Mouse (Mus musculus): Measurements from ENCODE around the gene Lrfn2.
A peak's percentile ranks its signal among the peaks of the same experiment; 100 is the strongest.

Lrfn2 gene

DNA sequence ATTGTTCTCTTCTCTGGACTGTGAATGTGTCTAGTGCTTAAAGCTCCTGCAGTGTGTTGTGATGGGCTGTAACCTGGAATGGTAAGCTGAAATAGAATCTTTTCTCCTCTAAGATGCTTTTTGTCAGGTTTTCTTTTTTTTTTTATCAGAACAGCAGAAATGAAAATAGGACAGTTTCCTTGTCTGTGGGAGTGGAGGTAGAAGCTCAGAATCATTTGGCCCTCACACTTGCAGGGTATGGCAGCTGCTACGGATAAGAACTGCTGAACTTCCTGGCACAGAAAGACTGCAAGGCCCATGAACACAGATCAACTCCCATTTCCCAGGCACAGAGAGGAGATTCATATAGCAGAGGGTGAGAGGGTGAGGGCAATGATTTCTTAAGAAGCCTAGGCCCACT, 19.1 kb downstream of the Lrfn2 start:
- Histone ChIP-seq H3K4me3 (replicated peaks; ENCODE audit: low read length) (no peak overlapping the region), H3K4me1 (replicated peaks; ENCODE audit: low read depth, low read length) (no peaks in the 10 kb centered on the region), H3K36me3 (ENCODE audit: insufficient read depth, low read length) (peaks cover 20% of the 10 kb centered on the region), H3K9me3 (ENCODE audit: low read length) (no peaks in the 10 kb centered on the region), H3K27me3 (ENCODE audit: insufficient read depth, low read length) (peaks cover 14% of the 10 kb centered on the region)
- TF ChIP-seq CTCF (conservative IDR thresholded peaks at IDR 0.05; ENCODE audit: low read length) (no peak), POU5F1 (IDR thresholded peaks at IDR 0.05; ENCODE audit: borderline replicate concordance, low read length) (no peak), NANOG (IDR thresholded peaks at IDR 0.05; ENCODE audit: borderline replicate concordance, low read length) (no peak)

DNA sequence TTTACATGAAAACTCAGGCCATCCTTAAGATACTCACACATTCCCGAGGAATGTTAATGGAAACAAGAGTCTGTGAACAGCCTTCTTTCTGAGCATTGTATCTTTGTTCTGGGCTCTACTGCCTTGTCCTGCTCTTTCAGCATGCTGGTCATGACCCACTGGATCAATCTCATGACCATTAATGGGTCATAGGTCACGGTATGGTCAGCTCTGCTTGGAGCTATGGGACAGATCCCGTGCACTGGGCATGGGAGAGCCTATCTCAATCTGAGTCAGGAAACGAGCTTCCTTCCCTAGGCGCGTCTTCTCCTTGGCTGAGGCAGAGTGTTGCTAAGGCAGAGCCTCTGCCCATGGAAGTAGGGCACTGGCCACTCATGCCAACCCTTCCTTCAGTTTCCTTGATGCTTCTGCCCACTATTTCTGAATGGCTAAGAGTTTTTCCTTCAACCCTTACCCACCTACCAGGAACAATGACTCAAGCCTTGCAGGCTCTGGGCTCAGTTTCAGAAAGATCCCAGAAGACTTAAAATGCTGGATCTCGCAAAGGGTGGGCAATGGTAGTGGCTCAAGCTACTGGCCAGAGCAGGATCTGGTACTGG, 24.0 kb downstream of the Lrfn2 start:
- no peak overlapping the region for H3K4me3 ChIP-seq (replicated peaks; ENCODE audit: low read length)
- H3K9me3 ChIP-seq (ENCODE audit: low read length), result no peaks in the 10 kb centered on the region
- H3K36me3 ChIP-seq (ENCODE audit: insufficient read depth, low read length), result peaks cover 42% of the 10 kb centered on the region
- H3K27me3 ChIP-seq (ENCODE audit: insufficient read depth, low read length), result peaks cover 3% of the 10 kb centered on the region
- TF ChIP-seq NANOG (IDR thresholded peaks at IDR 0.05; ENCODE audit: borderline replicate concordance, low read length), result no peak
- TF ChIP-seq CTCF (conservative IDR thresholded peaks at IDR 0.05; ENCODE audit: low read length), result no peak
- TF ChIP-seq POU5F1 (IDR thresholded peaks at IDR 0.05; ENCODE audit: borderline replicate concordance, low read length), result no peak
- peaks cover 30% of the 10 kb centered on the region for H3K4me1 ChIP-seq (replicated peaks; ENCODE audit: low read depth, low read length)

DNA sequence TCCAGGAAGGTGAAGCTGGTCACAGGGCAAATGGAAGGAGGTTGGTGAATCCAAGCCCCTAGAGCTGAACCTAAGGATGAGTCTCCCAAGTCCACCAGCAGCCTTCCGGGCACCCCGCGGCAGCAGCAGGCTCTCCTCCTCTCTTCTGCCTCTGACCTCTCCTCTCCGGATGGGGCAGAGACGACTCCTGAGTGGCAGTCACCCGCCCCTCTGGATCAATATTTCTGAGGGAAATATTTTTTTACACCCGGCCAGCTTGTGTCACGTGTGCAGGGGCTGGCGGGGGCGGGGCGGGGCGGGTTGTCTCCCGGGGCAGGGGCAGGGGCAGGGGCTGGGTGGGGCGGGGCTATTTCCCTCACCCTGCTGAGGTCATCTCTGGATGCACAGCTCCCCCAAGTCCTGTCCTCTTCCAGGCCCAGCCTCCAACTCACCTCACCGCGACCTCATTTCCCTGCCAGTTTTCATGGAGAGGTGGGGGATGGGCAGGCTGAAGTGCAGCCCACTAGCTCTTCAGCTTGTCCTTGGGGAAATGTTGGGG, 28.1 kb downstream of the Lrfn2 start:
- TF ChIP-seq POU5F1 (IDR thresholded peaks at IDR 0.05; ENCODE audit: borderline replicate concordance, low read length) (no peak), NANOG (IDR thresholded peaks at IDR 0.05; ENCODE audit: borderline replicate concordance, low read length) (no peak), CTCF (conservative IDR thresholded peaks at IDR 0.05; ENCODE audit: low read length) (no peak)
- peaks cover 3% of the 10 kb centered on the region for H3K27me3 ChIP-seq (ENCODE audit: insufficient read depth, low read length)
- H3K4me3 ChIP-seq (replicated peaks; ENCODE audit: low read length), result peak overlapping the region; percentile 63
- peaks cover 30% of the 10 kb centered on the region for H3K36me3 ChIP-seq (ENCODE audit: insufficient read depth, low read length)
- H3K9me3 ChIP-seq (ENCODE audit: low read length), result no peaks in the 10 kb centered on the region
- H3K4me1 ChIP-seq (replicated peaks; ENCODE audit: low read depth, low read length), result peaks cover 59% of the 10 kb centered on the region

DNA sequence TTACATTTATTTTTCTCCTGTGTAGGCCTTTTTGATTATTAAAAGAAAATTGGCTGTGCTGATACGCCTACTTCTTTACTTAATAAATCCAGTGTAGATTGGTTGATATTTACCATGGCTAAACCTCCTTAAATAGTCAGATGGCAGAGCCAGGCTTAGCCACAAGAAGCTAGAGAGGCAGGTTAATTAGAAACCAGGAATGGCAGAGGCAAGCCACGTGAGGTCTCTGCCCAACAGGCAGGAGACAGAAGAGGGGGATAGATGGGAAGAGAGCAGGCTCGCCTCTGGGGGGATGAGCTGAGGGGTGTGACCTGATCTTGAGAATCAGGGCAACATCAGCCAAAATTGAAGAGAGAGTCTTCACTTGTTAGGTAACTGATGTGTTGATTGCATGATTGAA, 30.5 kb downstream of the Lrfn2 start:
- Histone ChIP-seq H3K9me3 (ENCODE audit: low read length) (no peaks in the 10 kb centered on the region), H3K4me1 (replicated peaks; ENCODE audit: low read depth, low read length) (peaks cover 59% of the 10 kb centered on the region), H3K36me3 (ENCODE audit: insufficient read depth, low read length) (peaks cover 15% of the 10 kb centered on the region), H3K27me3 (ENCODE audit: insufficient read depth, low read length) (no peaks in the 10 kb centered on the region; the same call in 1 of the 2 replicates), H3K4me3 (replicated peaks; ENCODE audit: low read length) (no peak overlapping the region)
- TF ChIP-seq POU5F1 (IDR thresholded peaks at IDR 0.05; ENCODE audit: borderline replicate concordance, low read length), result no peak
- TF ChIP-seq NANOG (IDR thresholded peaks at IDR 0.05; ENCODE audit: borderline replicate concordance, low read length), result no peak
- no peak for TF ChIP-seq CTCF (conservative IDR thresholded peaks at IDR 0.05; ENCODE audit: low read length)

DNA sequence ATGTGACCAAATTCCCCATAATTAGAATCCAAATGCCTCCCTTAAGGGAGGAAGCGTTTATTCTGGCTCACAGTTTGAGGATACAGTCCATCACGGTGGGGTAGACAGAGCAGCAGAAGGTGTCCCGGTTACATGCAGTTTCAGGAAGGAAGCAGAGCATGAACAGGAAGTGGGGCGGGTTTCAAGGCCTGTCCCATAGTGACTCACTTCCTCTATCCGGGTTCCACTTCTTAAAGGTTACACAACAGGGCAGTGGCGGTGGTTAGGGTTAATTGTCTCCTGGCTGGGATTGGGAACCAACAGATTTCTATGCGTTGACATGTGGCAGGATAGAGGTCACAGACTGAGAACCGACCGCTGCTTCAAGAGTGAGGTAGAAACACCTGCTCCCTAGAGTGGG, 31.6 kb downstream of the Lrfn2 start:
- TF ChIP-seq NANOG (IDR thresholded peaks at IDR 0.05; ENCODE audit: borderline replicate concordance, low read length) (no peak), CTCF (conservative IDR thresholded peaks at IDR 0.05; ENCODE audit: low read length) (no peak), POU5F1 (IDR thresholded peaks at IDR 0.05; ENCODE audit: borderline replicate concordance, low read length) (no peak)
- Histone ChIP-seq H3K4me1 (replicated peaks; ENCODE audit: low read depth, low read length) (peaks cover 51% of the 10 kb centered on the region), H3K4me3 (replicated peaks; ENCODE audit: low read length) (peak overlapping the region; percentile 79), H3K9me3 (ENCODE audit: low read length) (no peaks in the 10 kb centered on the region), H3K27me3 (ENCODE audit: insufficient read depth, low read length) (no peaks in the 10 kb centered on the region), H3K36me3 (ENCODE audit: insufficient read depth, low read length) (peaks cover 4% of the 10 kb centered on the region; the same call in 1 of the 2 replicates)

DNA sequence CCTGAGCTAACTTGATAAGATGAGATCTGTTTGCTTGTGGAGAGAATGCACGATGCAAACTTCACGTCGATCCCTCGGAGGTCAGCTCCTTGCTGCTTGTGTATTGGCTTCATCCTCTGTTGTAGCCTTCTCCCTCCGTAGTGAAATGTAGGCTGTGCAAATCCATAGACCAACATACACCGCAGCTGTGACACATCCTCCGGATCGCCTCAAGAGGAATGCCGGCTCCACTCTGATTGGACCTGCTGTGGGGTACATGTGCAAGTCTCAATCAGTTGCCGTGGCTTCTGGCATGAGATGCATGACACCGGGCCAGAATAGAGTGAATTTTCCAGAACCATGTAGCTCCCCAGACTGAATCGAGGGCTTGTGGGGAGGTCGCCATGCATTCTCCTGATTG, 36.1 kb downstream of the Lrfn2 start:
- Histone ChIP-seq H3K4me1 (replicated peaks; ENCODE audit: low read depth, low read length) (peaks cover 48% of the 10 kb centered on the region), H3K4me3 (replicated peaks; ENCODE audit: low read length) (no peak overlapping the region), H3K27me3 (ENCODE audit: insufficient read depth, low read length) (no peaks in the 10 kb centered on the region), H3K36me3 (ENCODE audit: insufficient read depth, low read length) (no peaks in the 10 kb centered on the region), H3K9me3 (ENCODE audit: low read length) (no peaks in the 10 kb centered on the region)
- TF ChIP-seq POU5F1 (IDR thresholded peaks at IDR 0.05; ENCODE audit: borderline replicate concordance, low read length), result no peak

DNA sequence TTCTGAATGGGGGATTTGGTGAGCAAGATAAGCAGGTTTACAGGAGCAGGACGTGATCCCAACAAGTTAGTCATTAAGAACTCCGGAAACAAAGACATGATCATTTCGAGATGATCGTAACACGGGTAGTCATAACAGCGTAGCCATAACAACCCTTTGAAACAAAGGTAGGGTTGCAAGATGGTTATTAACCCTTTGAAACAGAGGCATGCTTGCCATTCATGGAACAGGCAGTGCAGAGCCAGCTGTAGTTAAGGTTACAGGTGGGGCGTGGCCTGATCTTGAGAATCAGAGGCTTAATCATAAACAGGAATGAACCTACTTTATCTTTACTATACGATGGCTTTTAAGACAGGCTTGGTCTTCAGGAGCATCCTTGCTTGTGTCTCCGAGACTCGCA, 39.1 kb downstream of the Lrfn2 start:
- H3K9me3 ChIP-seq (ENCODE audit: low read length), result no peaks in the 10 kb centered on the region
- H3K27me3 ChIP-seq (ENCODE audit: insufficient read depth, low read length), result no peaks in the 10 kb centered on the region
- no peak overlapping the region for H3K4me3 ChIP-seq (replicated peaks; ENCODE audit: low read length)
- H3K36me3 ChIP-seq (ENCODE audit: insufficient read depth, low read length), result no peaks in the 10 kb centered on the region
- TF ChIP-seq CTCF (conservative IDR thresholded peaks at IDR 0.05; ENCODE audit: low read length), result no peak
- TF ChIP-seq POU5F1 (IDR thresholded peaks at IDR 0.05; ENCODE audit: borderline replicate concordance, low read length), result no peak
- TF ChIP-seq NANOG (IDR thresholded peaks at IDR 0.05; ENCODE audit: borderline replicate concordance, low read length), result no peak
- peaks cover 52% of the 10 kb centered on the region for H3K4me1 ChIP-seq (replicated peaks; ENCODE audit: low read depth, low read length)

DNA sequence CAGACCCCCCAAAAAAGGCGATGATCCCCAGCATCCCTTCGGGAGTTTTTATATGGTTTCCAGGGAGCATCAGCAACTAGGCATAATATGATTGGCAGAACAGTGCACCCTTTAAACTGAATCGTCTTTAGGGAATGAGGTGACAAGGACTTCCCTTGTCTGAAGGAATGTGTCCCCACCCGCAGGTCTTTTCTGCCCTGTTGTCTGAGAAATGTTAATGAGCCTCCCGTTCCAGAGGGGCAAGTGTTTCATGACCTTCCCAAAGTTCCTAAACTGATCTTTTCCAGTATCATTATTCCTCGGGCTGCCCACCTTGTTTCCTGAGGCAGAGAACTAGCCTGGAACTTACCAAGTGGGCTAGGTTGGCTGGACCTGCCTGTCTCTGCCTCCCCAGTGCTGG, 40.7 kb downstream of the Lrfn2 start:
- H3K27me3 ChIP-seq (ENCODE audit: insufficient read depth, low read length), result peaks cover 4% of the 10 kb centered on the region; the same call in 1 of the 2 replicates
- no peak for TF ChIP-seq POU5F1 (IDR thresholded peaks at IDR 0.05; ENCODE audit: borderline replicate concordance, low read length)
- no peak for TF ChIP-seq NANOG (IDR thresholded peaks at IDR 0.05; ENCODE audit: borderline replicate concordance, low read length)
- TF ChIP-seq CTCF (conservative IDR thresholded peaks at IDR 0.05; ENCODE audit: low read length), result no peak
- no peaks in the 10 kb centered on the region for H3K36me3 ChIP-seq (ENCODE audit: insufficient read depth, low read length)
- H3K4me3 ChIP-seq (replicated peaks; ENCODE audit: low read length), result peak overlapping the region; percentile 5; the same call in 1 of the 2 replicates
- H3K4me1 ChIP-seq (replicated peaks; ENCODE audit: low read depth, low read length), result peaks cover 52% of the 10 kb centered on the region
- no peaks in the 10 kb centered on the region for H3K9me3 ChIP-seq (ENCODE audit: low read length)

DNA sequence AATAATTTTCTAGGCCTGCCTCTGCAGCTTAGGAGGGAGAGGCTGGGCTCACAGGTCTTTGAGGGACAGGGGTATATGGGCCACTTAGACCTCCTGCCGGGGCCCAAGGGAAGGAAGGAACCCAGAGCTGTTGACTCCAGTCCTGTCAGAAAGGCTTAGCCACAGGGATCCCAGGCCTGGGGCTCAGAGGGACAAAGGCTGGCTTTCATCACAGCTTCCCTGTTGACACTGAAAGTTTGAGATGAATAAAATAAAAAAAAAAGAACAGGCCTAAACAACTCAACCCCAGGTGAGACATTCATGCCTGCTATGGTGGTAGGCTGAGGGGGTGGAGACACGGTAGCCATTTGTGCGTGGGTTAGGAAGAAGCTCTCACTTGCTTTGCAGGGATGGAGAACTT, 41.2 kb downstream of the Lrfn2 start:
- Histone ChIP-seq H3K9me3 (ENCODE audit: low read length) (no peaks in the 10 kb centered on the region), H3K36me3 (ENCODE audit: insufficient read depth, low read length) (no peaks in the 10 kb centered on the region), H3K4me3 (replicated peaks; ENCODE audit: low read length) (peak overlapping the region; percentile 5; the same call in 1 of the 2 replicates), H3K27me3 (ENCODE audit: insufficient read depth, low read length) (peaks cover 4% of the 10 kb centered on the region; the same call in 1 of the 2 replicates), H3K4me1 (replicated peaks; ENCODE audit: low read depth, low read length) (peaks cover 52% of the 10 kb centered on the region)
- TF ChIP-seq POU5F1 (IDR thresholded peaks at IDR 0.05; ENCODE audit: borderline replicate concordance, low read length), result no peak
- TF ChIP-seq CTCF (conservative IDR thresholded peaks at IDR 0.05; ENCODE audit: low read length), result no peak
- peak; percentile 28; the same call in 1 of the 2 replicates for TF ChIP-seq NANOG (IDR thresholded peaks at IDR 0.05; ENCODE audit: borderline replicate concordance, low read length)

Data from E14TG2a.4 (cell line).